Mouse (Mus musculus) kidney, adult 11 months (tissue): ENCODE results near the gene Slc17a9.

Experiments
- DNase-seq: peaks from one replicate; pipeline ENCODE4 v3.0.0; 2022

The Slc17a9 gene

GRCm38 (mm10) chr2:180724585-180725413 is at the start of gene Slc17a9:
TSS of gene Slc17a9 (plus strand) at chr2:180725263.
- peak; percentile 77 for DNase-seq

GRCm38 (mm10) chr2:180676706-180677105 is 48.4 kb upstream of the Slc17a9 start:
- DNase-seq = no peak

- DNase-seq = peak; percentile 56
Observed at GRCm38 (mm10) chr2:180678609-180679140, 46.4 kb upstream of the Slc17a9 start.

- no peak for DNase-seq
Observed at GRCm38 (mm10) chr2:180681225-180681624, 43.8 kb upstream of the Slc17a9 start.

GRCm38 (mm10) chr2:180683524-180683923 is 41.5 kb upstream of the Slc17a9 start:
- no peak for DNase-seq

GRCm38 (mm10) chr2:180684031-180684430 is 41.0 kb upstream of the Slc17a9 start:
- DNase-seq = no peak

GRCm38 (mm10) chr2:180689841-180690240 is 35.2 kb upstream of the Slc17a9 start:
- no peak for DNase-seq

GRCm38 (mm10) chr2:180692630-180693029 is 32.4 kb upstream of the Slc17a9 start:
- DNase-seq = no peak

- DNase-seq = no peak
Observed at GRCm38 (mm10) chr2:180695176-180695575, 29.9 kb upstream of the Slc17a9 start.

- peak; percentile 62 for DNase-seq
Observed at GRCm38 (mm10) chr2:180700457-180700856, 24.6 kb upstream of the Slc17a9 start.

- DNase-seq = no peak
Observed at GRCm38 (mm10) chr2:180701053-180701766, 23.9 kb upstream of the Slc17a9 start.

GRCm38 (mm10) chr2:180701767-180702621 is 23.1 kb upstream of the Slc17a9 start:
- DNase-seq = peak; percentile 91

GRCm38 (mm10) chr2:180702701-180703149 is 22.3 kb upstream of the Slc17a9 start:
- DNase-seq = no peak

- no peak for DNase-seq
Observed at GRCm38 (mm10) chr2:180703175-180703574, 21.9 kb upstream of the Slc17a9 start.

- DNase-seq = no peak
Observed at GRCm38 (mm10) chr2:180703645-180704359, 21.3 kb upstream of the Slc17a9 start.

GRCm38 (mm10) chr2:180704591-180704990 is 20.5 kb upstream of the Slc17a9 start:
- peak; percentile 89 for DNase-seq

- DNase-seq = no peak
Observed at GRCm38 (mm10) chr2:180705066-180705465, 20.0 kb upstream of the Slc17a9 start.

- no peak for DNase-seq
Observed at GRCm38 (mm10) chr2:180705975-180706374, 19.1 kb upstream of the Slc17a9 start.

GRCm38 (mm10) chr2:180709023-180709922 is 15.8 kb upstream of the Slc17a9 start:
- DNase-seq = no peak

- peak; percentile 93 for DNase-seq
Observed at GRCm38 (mm10) chr2:180709923-180710272, 15.2 kb upstream of the Slc17a9 start, which contains the start of the genes Dido1 and Gid8. TSS of gene Dido1 (minus strand) at chr2:180709999. TSS of gene Gid8 (plus strand) at chr2:180710117.
